ENCODE assay signal across 22 mouse cellular contexts in genomic region chr12:108111191-108111590, GRCm38 (mm10).
DNase-seq lines count a peak whose midpoint lies in the region; ATAC-seq and TF ChIP-seq lines count a peak whose summit lies in the region.
"Had no signal": no experiment of that assay in that cellular context is flagged by ENCODE, and none has a peak within 500 bp of the region (broad histone marks: within the 10 kb centered on the region; RNA-seq: fewer than 3 reads in every experiment).

No protein-coding gene starts in this region.

- H3K4me1 ChIP-seq in intestine, embryonic 15.5 days (replicated peaks), result 0 out of 2 replicates have a peak, but pooled peaks cover 4% of the 10 kb centered on the region
- H3K4me1 ChIP-seq in intestine, postnatal 0 days (replicated peaks; ENCODE audit: control insufficient read depth, insufficient read depth, low read length), result no peaks in the 10 kb centered on the region
- H3K4me1 ChIP-seq: embryonic facial prominence, embryonic 13.5 days; embryonic facial prominence, embryonic 15.5 days; forebrain, embryonic 12.5 days had no signal

- peak overlapping the region; percentile 68 for H3K27ac ChIP-seq in intestine, embryonic 15.5 days
- peak overlapping the region; percentile 65 for H3K27ac ChIP-seq in intestine, postnatal 0 days (ENCODE audit: low read depth, low read length)
- H3K27ac ChIP-seq: embryonic facial prominence, embryonic 13.5 days; embryonic facial prominence, embryonic 15.5 days; forebrain, embryonic 10.5 days; forebrain, embryonic 12.5 days had no signal

- H3K27me3 ChIP-seq in intestine, embryonic 15.5 days (replicated peaks), result no peaks in the 10 kb centered on the region
- no peaks in the 10 kb centered on the region for H3K27me3 ChIP-seq in intestine, postnatal 0 days (replicated peaks; ENCODE audit: control insufficient read depth, insufficient read depth, low read length)
- H3K27me3 ChIP-seq: embryonic facial prominence, embryonic 13.5 days; embryonic facial prominence, embryonic 15.5 days; forebrain, embryonic 12.5 days had no signal

- H3K36me3 ChIP-seq in intestine, embryonic 15.5 days, result peaks cover 9% of the 10 kb centered on the region; the same call in 1 of the 2 replicates
- peaks cover 33% of the 10 kb centered on the region for H3K36me3 ChIP-seq in intestine, postnatal 0 days (ENCODE audit: control insufficient read depth, insufficient read depth)

- peak overlapping the region; percentile 23 for H3K4me2 ChIP-seq in intestine, embryonic 15.5 days (replicated peaks)
- H3K4me2 ChIP-seq in intestine, postnatal 0 days (replicated peaks; ENCODE audit: low read depth), result peak overlapping the region; percentile 44
- H3K4me2 ChIP-seq: embryonic facial prominence, embryonic 13.5 days; embryonic facial prominence, embryonic 15.5 days; forebrain, embryonic 12.5 days had no signal

- TF ChIP-seq CTCF in intestine, postnatal 0 days (IDR thresholded peaks at IDR 0.05; ENCODE audit: low read depth), result no peak

- DNase-seq in testis, postnatal 10 days (ENCODE audit: low spot score), result peak; percentile 41
- DNase-seq in testis, postnatal 14 days (ENCODE audit: low spot score), result no peak
- DNase-seq in lung, postnatal 4 days, result no peak
- DNase-seq: adrenal gland, adult 2 months; adrenal gland, postnatal 10 days; adrenal gland, postnatal 25 days; cerebellum, adult 11 months; cerebellum, adult 18-20 months; cerebellum, adult 8-10 months; cerebellum, adult 9-11 months; cerebellum, postnatal 14 days; cerebellum, postnatal 36 days; embryo, embryonic 11 days had no signal

- 74% methylated on average over 12 of the region's 12 CpGs for WGBS in intestine, embryonic 15.5 days
- 49% methylated on average over 12 of the region's 12 CpGs for WGBS in intestine, postnatal 0 days

- ATAC-seq in intestine, embryonic 15.5 days, result peak; percentile 58
- peak; percentile 44 for ATAC-seq in intestine, postnatal 0 days
- ATAC-seq in inflammation-experienced regulatory T-cells, adult 6 months, result no peak
- ATAC-seq: forebrain, embryonic 14.5 days had no signal

- H3K4me3 ChIP-seq in intestine, embryonic 15.5 days (replicated peaks), result no peak overlapping the region
- no peak overlapping the region for H3K4me3 ChIP-seq in intestine, postnatal 0 days (ENCODE audit: low read depth, low read length)
- H3K4me3 ChIP-seq: embryonic facial prominence, embryonic 13.5 days; embryonic facial prominence, embryonic 15.5 days; erythroblast, embryonic 14.5 days; forebrain, embryonic 10.5 days; forebrain, embryonic 12.5 days had no signal

- no peak overlapping the region for H3K9ac ChIP-seq in intestine, embryonic 15.5 days
- H3K9ac ChIP-seq in intestine, postnatal 0 days (ENCODE audit: low read depth, low read length), result no peak overlapping the region
- H3K9ac ChIP-seq: embryonic facial prominence, embryonic 13.5 days; embryonic facial prominence, embryonic 15.5 days; forebrain, embryonic 12.5 days had no signal

- H3K9me3 ChIP-seq in intestine, embryonic 15.5 days, result no peaks in the 10 kb centered on the region
- no peaks in the 10 kb centered on the region for H3K9me3 ChIP-seq in intestine, postnatal 0 days (ENCODE audit: control insufficient read depth)
- H3K9me3 ChIP-seq: embryonic facial prominence, embryonic 13.5 days; embryonic facial prominence, embryonic 15.5 days; forebrain, embryonic 10.5 days; forebrain, embryonic 12.5 days had no signal
